ENCODE assay signal across 7 mouse cellular contexts in genomic region chr2:53192386-53192785, GRCm38 (mm10). TPM values are rescaled to one million over a fixed set of nuclear protein-coding genes. Genes with fewer than 3 reads are reported as not detected.
DNase-seq lines count a peak whose midpoint lies in the region; ATAC-seq and TF ChIP-seq lines count a peak whose summit lies in the region.

No protein-coding gene starts in this region.

- no peaks in the 10 kb centered on the region for H3K9me3 ChIP-seq in lung, postnatal 0 days (ENCODE audit: low read length)
- no peaks in the 10 kb centered on the region for H3K9me3 ChIP-seq in hindbrain, embryonic 14.5 days (ENCODE audit: control insufficient read depth, low read length)

- under 1% methylated on average over 20 of the region's 20 CpGs for WGBS in lung, postnatal 0 days
- under 1% methylated on average over 17 of the region's 20 CpGs for WGBS in hindbrain, embryonic 14.5 days

- peak overlapping the region; percentile 79 for H3K9ac ChIP-seq in lung, postnatal 0 days (replicated peaks; ENCODE audit: low read depth)
- peak overlapping the region; percentile 77 for H3K9ac ChIP-seq in hindbrain, embryonic 14.5 days

- no peak for ATAC-seq in lung, postnatal 0 days
- no peak for ATAC-seq in hindbrain, embryonic 14.5 days (ENCODE audit: low FRiP score)

- H3K4me3 ChIP-seq in lung, postnatal 0 days (ENCODE audit: low read depth, low read length): peak overlapping the region; percentile 84
- peak overlapping the region; percentile 99 for H3K4me3 ChIP-seq in hindbrain, embryonic 14.5 days (replicated peaks; ENCODE audit: low read length)
- peak overlapping the region; percentile 98 for H3K4me3 ChIP-seq in myocyte

- TF ChIP-seq POLR2A in myocyte (IDR thresholded peaks at IDR 0.05; ENCODE audit: insufficient read length, low read depth): no peak

- H3ac ChIP-seq in myocyte (ENCODE audit: control insufficient read depth, insufficient read length): peak overlapping the region; percentile 66

- TF ChIP-seq EP300 in lung, postnatal 0 days (IDR thresholded peaks at IDR 0.05): no peak

- H3K36me3 ChIP-seq in lung, postnatal 0 days (ENCODE audit: insufficient read depth, low read length): peaks cover under 1% of the 10 kb centered on the region; the same call in 1 of the 2 replicates
- H3K36me3 ChIP-seq in hindbrain, embryonic 14.5 days (replicated peaks; ENCODE audit: control insufficient read depth, insufficient read depth): peaks cover 45% of the 10 kb centered on the region
- H3K36me3 ChIP-seq in myocyte (ENCODE audit: control insufficient read depth, insufficient read depth): peaks cover 12% of the 10 kb centered on the region

- H3K27me3 ChIP-seq in lung, postnatal 0 days (replicated peaks; ENCODE audit: insufficient read depth, low read length): no peaks in the 10 kb centered on the region
- no peaks in the 10 kb centered on the region for H3K27me3 ChIP-seq in hindbrain, embryonic 14.5 days (ENCODE audit: control insufficient read depth, insufficient read depth, low read length)
- H3K27me3 ChIP-seq in myocyte (ENCODE audit: control insufficient read depth, insufficient read depth, insufficient read length): no peaks in the 10 kb centered on the region

- TF ChIP-seq CTCF in lung, postnatal 0 days (IDR thresholded peaks at IDR 0.05): no peak

- no peaks in the 10 kb centered on the region; the same call in 1 of the 2 replicates for H3K4me1 ChIP-seq in lung, postnatal 0 days (ENCODE audit: insufficient read depth, low read depth, low read length)
- peaks cover 21% of the 10 kb centered on the region for H3K4me1 ChIP-seq in hindbrain, embryonic 14.5 days (replicated peaks; ENCODE audit: control insufficient read depth, insufficient read depth, low read length)

- no peak for DNase-seq in lung, postnatal 0 days (ENCODE audit: low spot score)
- no peak for DNase-seq in lung, postnatal 4 days
- peak; percentile 30 for DNase-seq in c-Kit-positive CD71-positive TER-119-negative erythroid progenitor cells, embryonic 14.5 days (ENCODE audit: low read depth)
- DNase-seq in hindbrain, embryonic 14.5 days (ENCODE audit: low spot score): peak; percentile 32
- no peak for DNase-seq in gastrocnemius, postnatal 25 days
- no peak for DNase-seq in right cerebral cortex, postnatal 4 days

- H3K4me2 ChIP-seq in lung, postnatal 0 days (replicated peaks; ENCODE audit: low read depth, low read length): peak overlapping the region; percentile 80
- H3K4me2 ChIP-seq in hindbrain, embryonic 14.5 days (replicated peaks): peak overlapping the region; percentile 82
- peak overlapping the region; percentile 69 for H3K4me2 ChIP-seq in myocyte (ENCODE audit: low read depth)

- peaks cover 68% of the 10 kb centered on the region for H3K79me2 ChIP-seq in myocyte (ENCODE audit: control insufficient read depth, insufficient read depth)

- H3K27ac ChIP-seq in lung, postnatal 0 days (ENCODE audit: low read length): peak overlapping the region; percentile 98
- H3K27ac ChIP-seq in hindbrain, embryonic 14.5 days: peak overlapping the region; percentile 97

TF ChIP-seq in myocyte, 11 proteins besides CTCF, POLR2A, EP300 and RAD21:
- TF ChIP-seq MYOD1 (IDR thresholded peaks at IDR 0.05; ENCODE audit: control insufficient read depth in 1 of 3, insufficient read length in 2 of 3, low read depth in 2 of 3) (no peak), USF1 (IDR thresholded peaks at IDR 0.05; ENCODE audit: low read depth) (no peak), MAX (IDR thresholded peaks at IDR 0.05; ENCODE audit: low read depth) (no peak), REST (IDR thresholded peaks at IDR 0.05; ENCODE audit: insufficient read depth, insufficient read length) (no peak)
TF ChIP-seq in myocyte: peak in this region for 0.

RNA-seq across cellular contexts. Expression of gene Arl6ip6, which starts 0.9 kb away (rescaled TPM):
- 29.8 and 31.7 TPM in 2 replicates for polyA plus RNA-seq in lung, postnatal 0 days (2015; fragmentation: Nextera tagmentation; extraction: Ambion mirVana)
- 27.4 and 31.2 TPM in 2 replicates for polyA plus RNA-seq in hindbrain, embryonic 14.5 days (2014; fragmentation: Nextera tagmentation; extraction: Ambion mirVana)
- 8.0 TPM for polyA plus RNA-seq in myocyte (2012; fragmentation: generic; extraction: Trizol)
- total RNA-seq in gastrocnemius, postnatal 25 days (2021): 10 to 100 TPM in 1 of 2 experiments, 1 to 10 TPM in 1; 8.3 to 10.4 TPM

RNA-seq across cellular contexts. Expression of gene Prpf40a, which starts 1.3 kb away (rescaled TPM):
- 90.7 and 95.2 TPM in 2 replicates for polyA plus RNA-seq in lung, postnatal 0 days (2015; fragmentation: Nextera tagmentation; extraction: Ambion mirVana)
- polyA plus RNA-seq in hindbrain, embryonic 14.5 days (2014; fragmentation: Nextera tagmentation; extraction: Ambion mirVana): 103 and 124 TPM in 2 replicates
- 14.2 TPM for polyA plus RNA-seq in myocyte (2012; fragmentation: generic; extraction: Trizol)
- 10 to 100 TPM; 23.4 to 27.0 TPM for total RNA-seq in gastrocnemius, postnatal 25 days (2021)

Comparison
In these comparisons a context has a peak if more than half of its experiments do, and no peak if none do; other contexts are left out.
1. DNase-seq: peak in c-Kit-positive CD71-positive TER-119-negative erythroid progenitor cells, embryonic 14.5 days (single experiment) and hindbrain, embryonic 14.5 days (single experiment); none in lung, postnatal 0 days (single experiment), lung, postnatal 4 days (0 of 2), gastrocnemius, postnatal 25 days (single experiment) and right cerebral cortex, postnatal 4 days (single experiment).
2. Peak in every context shown above with its lines, with median percentiles within 50 percentile points of each other: H3K4me2 ChIP-seq and H3K4me3 ChIP-seq.